Mouse (Mus musculus) kidney, adult 9 months (tissue): ENCODE data around the gene Lsm4.

ENCODE experiments used
- DNase-seq: peaks from one replicate; pipeline ENCODE4 v3.0.0; 2022

Lsm4 gene

GRCm38 (mm10) chr8:70680039-70680438, 7.0 kb downstream of the Lsm4 start:
- DNase-seq: peak; percentile 95

- no peak for DNase-seq
These were observed 8.4 kb downstream of the Lsm4 start for GRCm38 (mm10) chr8:70681410-70681809.

GRCm38 (mm10) chr8:70682193-70682592, 9.1 kb downstream of the Lsm4 start:
- DNase-seq: no peak

GRCm38 (mm10) chr8:70682692-70683091, 9.6 kb downstream of the Lsm4 start:
- DNase-seq: no peak

GRCm38 (mm10) chr8:70684291-70684690, 11.2 kb downstream of the Lsm4 start:
- DNase-seq: no peak

GRCm38 (mm10) chr8:70687576-70687975, 14.5 kb downstream of the Lsm4 start:
- peak; percentile 93 for DNase-seq

- DNase-seq: no peak
These were observed 15.1 kb downstream of the Lsm4 start for GRCm38 (mm10) chr8:70688136-70688535.

- DNase-seq: no peak
These were observed 16.9 kb downstream of the Lsm4 start for GRCm38 (mm10) chr8:70689892-70690390.

GRCm38 (mm10) chr8:70691230-70691629, 18.2 kb downstream of the Lsm4 start:
- no peak for DNase-seq

GRCm38 (mm10) chr8:70691727-70692231, 18.7 kb downstream of the Lsm4 start:
- DNase-seq: peak; percentile 76

- no peak for DNase-seq
These were observed 20.6 kb downstream of the Lsm4 start for GRCm38 (mm10) chr8:70693636-70694035.

GRCm38 (mm10) chr8:70695318-70696018, 22.4 kb downstream of the Lsm4 start:
- DNase-seq: peak; percentile 66

- DNase-seq: peak; percentile 84
These were observed 23.2 kb downstream of the Lsm4 start for GRCm38 (mm10) chr8:70696019-70696885.

- peak; percentile 39 for DNase-seq
These were observed 23.9 kb downstream of the Lsm4 start for GRCm38 (mm10) chr8:70696946-70697345.

GRCm38 (mm10) chr8:70697366-70698250, 24.6 kb downstream of the Lsm4 start:
- DNase-seq: no peak

- peak; percentile 99 for DNase-seq
These were observed 25.5 kb downstream of the Lsm4 start, which contains the start of gene Jund for GRCm38 (mm10) chr8:70698310-70699109. Jund (plus strand) TSS chr8:70698949.

- DNase-seq: peak; percentile 61
These were observed 26.2 kb downstream of the Lsm4 start for GRCm38 (mm10) chr8:70699116-70699833.

GRCm38 (mm10) chr8:70699834-70700554, 26.9 kb downstream of the Lsm4 start:
- peak; percentile 82 for DNase-seq

GRCm38 (mm10) chr8:70700555-70700922, 27.5 kb downstream of the Lsm4 start:
- peak; percentile 95 for DNase-seq
